Mouse (Mus musculus) erythroid progenitor cell, adult 5-6 weeks (primary cell): ENCODE data around the gene Trim33. TPM values are rescaled to one million over a fixed set of nuclear protein-coding genes. Genes with fewer than 3 reads are reported as not detected.

Experiments used
- ATAC-seq: replicated peaks from 2 replicates; pipeline ENCODE4 v1.8.0; 2016; ENCODE audit warnings: moderate number of reproducible peaks, mild to moderate bottlenecking, moderate TSS enrichment, inconsistent platforms; ENCODE audit not compliant: poor library complexity, low FRiP score, severe bottlenecking
- total RNA-seq, 2 experiments: library from RNA; stranded (forward) in 1 of 2; stranded (reverse) in 1 of 2; fragments of 150-400 nt in 1 of 2; fragments of 186-747, 209-891 nt in 1 of 2; gene quantifications; 2 replicates each; pipeline versions ENCODE4 v1.2.3 to v1.2.4; 2015 to 2017; ENCODE audit warnings: low replicate concordance in 2 of 2

Trim33 gene
- total RNA-seq, 2 experiments from 2014 or later: 40.6 to 79.2 TPM

DNA sequence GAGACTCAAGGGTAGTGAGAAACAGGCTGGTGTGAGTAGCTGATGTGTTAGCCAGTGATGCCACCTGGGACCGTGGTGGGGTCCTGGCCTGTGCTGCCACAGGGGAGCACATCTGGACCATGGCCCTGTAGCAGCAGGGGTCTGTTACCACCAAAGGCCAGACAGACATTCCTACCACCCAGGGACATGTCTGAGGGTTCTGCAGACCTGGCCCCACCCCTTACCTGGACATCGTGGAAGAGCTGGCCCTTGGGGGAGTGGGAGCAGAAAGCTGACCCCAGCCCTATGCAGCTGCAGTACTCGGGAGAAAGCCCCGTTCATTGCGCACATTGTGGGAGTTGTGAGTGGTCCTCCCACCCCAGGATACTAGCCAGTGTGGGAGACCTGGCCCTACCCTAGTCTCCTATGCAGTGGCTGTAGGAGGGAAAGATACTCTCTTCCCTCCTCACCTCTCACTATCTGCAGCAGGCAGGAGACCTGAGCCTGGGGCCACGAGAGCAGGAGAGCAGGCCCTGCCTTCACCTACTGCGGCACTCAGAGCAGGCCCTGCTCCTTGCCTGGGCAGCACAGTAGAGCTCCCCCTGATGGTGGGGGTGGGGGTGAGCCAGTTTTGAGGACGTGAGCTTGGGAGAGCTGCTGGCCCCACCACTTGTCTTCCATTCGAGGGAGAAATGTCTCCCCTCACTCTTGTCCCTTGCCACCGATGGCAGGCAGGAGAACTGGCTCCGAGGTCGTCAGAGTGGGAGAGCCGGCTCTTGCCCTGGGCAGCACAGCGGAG, 114.4 kb downstream of the Trim33 start:
- ATAC-seq: peak; percentile 45; the same call in 1 of the 2 replicates

DNA sequence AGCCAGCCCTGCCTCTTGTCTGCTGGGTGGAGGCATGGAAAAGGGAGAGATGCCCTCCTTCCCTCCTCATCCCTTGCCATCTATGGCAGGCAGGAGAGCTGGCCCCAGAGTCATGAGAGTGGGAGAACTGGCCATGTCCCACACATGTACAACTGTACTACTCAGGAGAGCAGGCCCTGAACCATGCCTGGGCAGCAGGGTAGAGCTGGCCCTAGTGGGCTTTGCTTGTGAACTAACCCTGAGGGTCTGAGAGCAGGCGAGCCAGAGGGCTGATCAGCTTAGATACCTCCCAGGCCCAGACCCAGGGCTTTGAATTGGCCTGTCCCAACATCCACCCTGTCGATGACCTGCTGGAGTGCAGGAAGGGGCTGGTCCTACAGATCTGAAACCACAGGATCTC, 115.0 kb downstream of the Trim33 start:
- ATAC-seq: no peak

DNA sequence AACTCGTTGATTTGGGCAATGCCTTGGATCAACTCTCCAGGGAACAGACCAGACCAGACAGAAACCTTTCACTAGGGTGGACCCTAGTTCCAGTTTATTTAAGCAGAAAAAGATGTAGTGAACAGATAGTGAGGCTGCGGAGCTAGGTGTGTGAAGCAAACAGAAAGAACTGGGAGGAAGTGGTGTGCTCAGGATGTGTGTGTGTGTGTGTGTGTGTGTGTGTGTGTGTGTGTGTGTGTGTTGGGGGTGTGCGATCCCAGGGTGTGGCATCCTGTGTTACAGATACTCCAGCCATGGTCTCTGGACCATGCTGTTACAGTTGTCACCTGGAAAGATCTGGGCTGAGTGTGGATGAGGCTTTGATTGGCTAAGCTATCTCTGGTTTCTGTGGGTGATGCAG, 118.4 kb downstream of the Trim33 start:
- no peak for ATAC-seq

DNA sequence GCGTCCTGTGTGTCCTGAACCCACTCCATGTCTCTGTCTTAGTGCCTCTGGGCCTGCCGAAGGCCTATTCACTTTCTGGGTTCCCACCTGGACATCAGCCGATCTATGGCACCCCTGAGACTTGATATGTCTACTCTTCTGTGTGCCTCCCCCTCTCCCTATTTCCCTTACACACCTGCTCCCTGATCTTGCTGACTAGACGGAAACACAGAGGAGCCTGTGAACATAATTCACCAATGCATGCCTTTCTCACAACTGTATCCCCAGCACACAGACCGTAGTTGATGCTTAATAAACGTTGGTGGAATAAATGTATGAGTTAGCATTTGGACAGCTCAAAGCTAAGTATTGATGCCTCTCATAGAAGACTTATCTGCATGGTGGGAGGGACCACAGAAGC, 121.7 kb downstream of the Trim33 start:
- ATAC-seq: no peak

DNA sequence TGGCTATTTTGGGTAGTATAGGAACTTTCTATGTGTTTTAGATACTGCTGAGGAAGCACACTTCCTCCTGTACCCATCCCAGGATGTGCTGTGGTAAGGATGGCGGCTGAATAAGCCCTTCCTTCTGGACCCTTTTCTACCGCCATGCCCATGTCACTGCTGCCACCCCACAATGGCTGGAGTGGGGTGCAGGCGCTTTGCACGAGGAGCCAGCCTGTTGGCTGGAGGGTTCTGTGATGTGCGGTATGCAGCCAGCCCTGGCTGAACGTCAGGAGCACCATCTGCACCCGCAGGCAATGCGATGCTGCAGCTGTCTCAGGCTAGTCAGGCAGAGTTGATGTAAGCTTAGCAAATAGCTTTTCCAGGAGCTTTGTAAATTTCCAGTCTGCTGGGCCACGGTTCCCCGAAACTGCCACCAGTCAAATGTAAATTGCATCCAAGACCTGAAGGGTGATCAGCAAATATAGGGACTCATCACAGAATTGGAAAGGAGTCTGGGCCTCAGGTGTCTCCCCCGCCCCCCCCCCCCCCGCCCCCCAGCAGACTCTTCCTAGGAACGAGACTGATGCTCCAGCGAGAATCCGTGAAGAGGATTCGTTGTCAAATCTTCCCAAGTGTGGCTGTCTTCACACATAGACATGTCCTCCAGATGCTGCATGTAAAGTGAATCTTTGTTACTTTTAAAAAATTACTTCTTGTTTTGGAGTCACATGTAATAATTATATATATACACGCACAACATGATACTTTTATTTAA, 122.4 kb downstream of the Trim33 start:
- ATAC-seq: no peak

DNA sequence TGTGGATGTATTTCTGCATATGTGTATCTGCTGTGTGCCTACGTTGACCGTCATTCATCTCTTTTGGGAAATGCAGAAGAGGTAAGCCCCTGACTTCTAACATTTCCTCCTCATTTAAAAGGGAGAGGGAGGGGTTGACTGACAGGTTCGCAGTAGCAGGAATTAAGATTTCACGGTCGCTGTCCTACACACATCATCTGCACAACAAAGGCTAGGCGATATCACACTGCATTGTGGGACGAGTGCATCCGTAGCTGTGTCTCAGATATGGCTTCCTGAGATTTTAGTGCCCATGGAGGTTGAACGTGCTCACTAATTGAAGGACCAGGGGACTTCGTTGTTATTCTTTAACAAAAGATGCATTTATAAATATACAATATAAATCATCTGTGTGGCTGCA, 123.1 kb downstream of the Trim33 start:
- no peak for ATAC-seq

DNA sequence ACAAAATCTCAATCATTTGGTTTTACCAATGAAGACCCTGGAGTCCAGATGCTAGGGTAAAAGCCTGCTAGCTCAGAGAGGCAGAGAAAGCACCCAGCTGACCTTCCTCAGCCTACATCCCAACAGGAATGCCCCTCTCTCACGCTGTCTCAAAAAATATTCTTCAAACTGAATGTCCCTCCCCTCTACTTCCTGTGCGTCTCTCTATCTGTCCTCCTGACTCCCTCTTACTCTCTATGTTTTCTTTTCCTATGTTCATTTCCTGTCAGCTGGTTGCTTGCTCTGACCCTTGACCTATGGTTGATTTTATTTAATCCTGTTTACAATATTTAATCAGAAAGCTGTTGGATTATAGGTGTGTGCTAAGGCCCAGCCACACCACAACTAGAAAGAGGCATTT, 126.0 kb downstream of the Trim33 start:
- no peak for ATAC-seq

DNA sequence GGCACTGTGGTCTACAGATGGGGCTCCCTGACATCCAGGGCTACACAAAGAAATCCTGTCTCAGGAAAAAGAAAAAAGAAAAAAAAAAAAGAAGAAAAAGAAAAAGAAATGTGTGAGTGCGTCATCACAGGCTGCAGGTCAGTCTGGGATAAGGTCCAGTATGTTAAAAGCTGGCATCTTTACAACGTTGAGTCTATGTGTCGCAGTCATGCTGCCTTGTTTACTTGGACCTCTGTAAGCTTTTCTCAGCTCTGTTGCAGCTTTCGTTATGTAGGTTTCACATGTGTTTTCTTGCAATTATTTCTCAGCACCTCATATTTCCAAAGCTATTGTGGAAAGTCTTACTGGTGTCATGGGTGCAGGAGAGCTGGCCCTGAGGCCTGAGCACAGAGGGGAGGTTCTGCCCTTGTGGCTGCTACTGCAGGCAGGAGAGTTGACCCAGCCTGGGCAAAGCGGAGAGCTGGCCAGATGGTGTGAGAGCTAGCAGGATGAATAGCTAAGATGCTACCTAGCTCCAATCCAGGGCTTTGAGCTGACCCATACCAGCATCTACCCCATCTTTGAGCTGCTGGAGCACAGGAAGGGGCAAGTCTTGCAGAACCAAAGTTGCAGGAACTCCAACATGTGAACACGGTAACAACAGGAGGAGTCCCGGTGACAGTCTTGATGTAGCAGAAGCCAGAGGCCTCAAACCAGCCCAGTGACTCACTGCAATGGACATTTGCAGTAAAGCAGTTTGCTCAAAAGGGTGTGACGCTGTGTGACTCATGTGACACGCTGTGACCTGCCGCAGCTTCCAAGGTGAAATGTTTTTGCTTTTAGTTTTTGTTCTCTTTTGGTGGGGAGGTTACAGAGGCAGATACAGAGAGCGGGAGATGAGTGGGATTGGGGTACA, 127.0 kb downstream of the Trim33 start:
- no peak for ATAC-seq

Other genes starting within 250 kb of the Trim33 start
- 33.9 and 46.5 TPM in 2 replicates for gene Nras, start 221.0 kb upstream of the Trim33 start, total RNA-seq (2015; ENCODE audit: low replicate concordance)
- gene Nras, start 221.0 kb upstream of the Trim33 start, total RNA-seq (2017; ENCODE audit: low replicate concordance): 9.7 and 23.7 TPM in 2 replicates
- not detected in 2 replicates for gene Ampd1, start 205.3 kb upstream of the Trim33 start, total RNA-seq (2015; ENCODE audit: low replicate concordance)
- gene Ampd1, start 205.3 kb upstream of the Trim33 start, total RNA-seq (2017; ENCODE audit: low replicate concordance): not detected in 2 replicates
- 62.0 and 63.3 TPM in 2 replicates for gene Dennd2c, start 176.7 kb upstream of the Trim33 start, total RNA-seq (2015; ENCODE audit: low replicate concordance)
- gene Dennd2c, start 176.7 kb upstream of the Trim33 start, total RNA-seq (2017; ENCODE audit: low replicate concordance): 52.8 and 55.1 TPM in 2 replicates
- gene Bcas2, start 107.6 kb upstream of the Trim33 start, total RNA-seq (2015; ENCODE audit: low replicate concordance): 125 and 145 TPM in 2 replicates
- gene Bcas2, start 107.6 kb upstream of the Trim33 start, total RNA-seq (2017; ENCODE audit: low replicate concordance): 108 and 197 TPM in 2 replicates